Mouse (Mus musculus) cerebellum, adult 9-11 months (tissue): ENCODE data around the gene Fndc11.

Experiments used
- DNase-seq: peaks from one replicate; pipeline ENCODE4 v3.0.0; 2022

Fndc11 gene

GRCm38 (mm10) chr2:181220361-181220760 lies 548 bp downstream of the Fndc11 start:
- DNase-seq = no peak

- no peak for DNase-seq
Measured at GRCm38 (mm10) chr2:181224994-181225393, 5.2 kb downstream of the Fndc11 start.

- no peak for DNase-seq
Measured at GRCm38 (mm10) chr2:181227122-181227521, 7.3 kb downstream of the Fndc11 start.

GRCm38 (mm10) chr2:181228335-181228734 lies 8.5 kb downstream of the Fndc11 start:
- DNase-seq = no peak

- DNase-seq = peak; percentile 77
Measured at GRCm38 (mm10) chr2:181231171-181231570, 11.4 kb downstream of the Fndc11 start.

- DNase-seq = no peak
Measured at GRCm38 (mm10) chr2:181233443-181233842, 13.6 kb downstream of the Fndc11 start.

GRCm38 (mm10) chr2:181234680-181235079 lies 14.9 kb downstream of the Fndc11 start:
- no peak for DNase-seq

GRCm38 (mm10) chr2:181235681-181236566 lies 16.1 kb downstream of the Fndc11 start:
- DNase-seq = no peak

GRCm38 (mm10) chr2:181237251-181238014 lies 17.6 kb downstream of the Fndc11 start:
- no peak for DNase-seq

- DNase-seq = no peak
Measured at GRCm38 (mm10) chr2:181238091-181238610, 18.3 kb downstream of the Fndc11 start.

GRCm38 (mm10) chr2:181238861-181239260 lies 19.0 kb downstream of the Fndc11 start:
- no peak for DNase-seq

GRCm38 (mm10) chr2:181239261-181239660 lies 19.4 kb downstream of the Fndc11 start:
- no peak for DNase-seq

- no peak for DNase-seq
Measured at GRCm38 (mm10) chr2:181240806-181241440, 21.1 kb downstream of the Fndc11 start.

GRCm38 (mm10) chr2:181241602-181242313 lies 21.9 kb downstream of the Fndc11 start, which contains the start of gene Helz2:
Helz2 (minus strand) TSS chr2:181242027.
- DNase-seq = no peak

GRCm38 (mm10) chr2:181242314-181242665 lies 22.5 kb downstream of the Fndc11 start:
- no peak for DNase-seq

- DNase-seq = no peak
Measured at GRCm38 (mm10) chr2:181243706-181244394, 24.0 kb downstream of the Fndc11 start.

- no peak for DNase-seq
Measured at GRCm38 (mm10) chr2:181245031-181245430, 25.2 kb downstream of the Fndc11 start.

GRCm38 (mm10) chr2:181249217-181249616 lies 29.4 kb downstream of the Fndc11 start:
- no peak for DNase-seq

GRCm38 (mm10) chr2:181251841-181252240 lies 32.0 kb downstream of the Fndc11 start:
- no peak for DNase-seq

GRCm38 (mm10) chr2:181253248-181253647 lies 33.4 kb downstream of the Fndc11 start:
- DNase-seq = no peak

- DNase-seq = no peak
Measured at GRCm38 (mm10) chr2:181266839-181267238, 47.0 kb downstream of the Fndc11 start.

- DNase-seq = no peak
Measured at GRCm38 (mm10) chr2:181272092-181272491, 52.3 kb downstream of the Fndc11 start.
